Mouse (Mus musculus) CD4-positive, CD25-positive, alpha-beta regulatory T cell, adult 4 months (primary cell): ENCODE data around the gene Olfm2. TPM values are rescaled to one million over a fixed set of nuclear protein-coding genes. Genes with fewer than 3 reads are reported as not detected.

Source experiments
- ATAC-seq: one replicate; pipeline ENCODE4 v1.8.0; 2017
- polyA plus RNA-seq, 2 experiments: library from polyadenylated mRNA; unstranded; fragments of 100-300 nt; shearing (Covaris generic); gene quantifications; one replicate each; pipeline ENCODE4 v1.2.1; 2017

The Olfm2 gene
- polyA plus RNA-seq: under 1 TPM in 1 of 2 experiments, not detected in 1; 0.44 TPM

GRCm38 (mm10) chr9:20746017-20746660 is at the start of gene Olfm2:
Olfm2 (minus strand) TSS chr9:20746349.
- no peak for ATAC-seq

GRCm38 (mm10) chr9:20794108-20794806 is 48.1 kb upstream of the Olfm2 start:
- ATAC-seq: no peak

GRCm38 (mm10) chr9:20790345-20790744 is 44.2 kb upstream of the Olfm2 start:
- no peak for ATAC-seq

DNA sequence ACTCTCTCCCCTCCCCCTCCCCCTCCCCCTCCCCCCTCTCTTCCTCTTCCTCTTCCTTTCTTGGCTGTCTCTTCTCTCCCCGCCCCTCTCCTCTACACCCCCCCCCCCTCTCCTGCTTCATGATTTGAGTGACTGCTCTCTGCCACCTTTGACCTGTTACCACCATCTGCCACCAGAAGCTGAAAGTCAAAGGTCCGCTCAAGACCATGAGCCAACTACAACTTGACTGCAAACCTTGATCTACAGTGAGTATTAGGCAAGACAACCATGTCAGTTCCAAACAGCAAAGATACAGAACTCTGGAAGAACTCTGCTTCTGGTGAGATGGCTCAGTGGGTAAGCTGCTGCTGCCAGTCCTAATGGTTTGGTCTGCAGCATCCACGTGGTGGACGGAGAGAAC is 43.5 kb upstream of the Olfm2 start:
- ATAC-seq: no peak

GRCm38 (mm10) chr9:20787992-20788391 is 41.8 kb upstream of the Olfm2 start:
- no peak for ATAC-seq

DNA sequence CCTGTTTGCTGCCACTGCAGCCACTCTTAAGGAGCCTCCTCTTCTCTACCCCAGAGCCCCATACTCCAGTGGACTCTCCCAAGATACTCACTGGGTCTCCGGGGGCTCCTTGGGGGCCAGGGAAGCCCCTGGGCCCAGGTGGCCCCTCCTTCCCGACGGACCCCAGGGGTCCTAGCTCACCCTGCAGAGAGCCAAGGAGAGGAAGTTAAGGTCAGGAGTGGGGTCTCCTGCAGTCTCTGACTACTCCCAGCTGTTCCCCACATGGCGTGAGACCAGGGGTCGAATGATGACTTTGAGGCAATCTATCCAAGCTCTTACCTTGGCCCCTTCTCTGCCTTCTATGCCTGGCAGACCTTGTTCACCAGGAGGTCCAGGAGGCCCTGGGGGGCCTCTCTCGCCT is 38.9 kb upstream of the Olfm2 start:
- ATAC-seq: no peak

- no peak for ATAC-seq
Measured at GRCm38 (mm10) chr9:20781286-20781685, 35.1 kb upstream of the Olfm2 start.

DNA sequence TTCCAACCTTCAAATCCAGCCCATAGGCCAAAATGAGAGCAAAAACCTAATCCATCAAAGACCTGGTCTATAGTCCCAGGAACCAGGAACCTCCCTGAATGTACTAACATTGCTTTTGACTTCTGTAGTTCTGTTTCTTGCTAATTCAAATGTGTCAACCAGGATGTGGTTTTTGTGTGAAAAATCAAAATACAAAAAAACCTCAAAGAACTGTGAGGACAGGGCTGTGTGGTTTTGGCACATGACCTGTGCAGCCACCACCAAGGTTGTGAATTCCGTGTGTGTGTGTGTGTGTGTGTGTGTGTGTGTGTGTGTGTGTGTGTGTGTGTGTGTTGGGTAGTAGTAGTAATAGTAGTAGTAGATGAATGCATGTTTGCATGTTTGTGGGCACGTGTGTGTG is 19.1 kb upstream of the Olfm2 start:
- ATAC-seq: peak; percentile 93

GRCm38 (mm10) chr9:20763099-20763498 is 16.9 kb upstream of the Olfm2 start:
- ATAC-seq: no peak

- no peak for ATAC-seq
Measured at GRCm38 (mm10) chr9:20762197-20762961, 16.2 kb upstream of the Olfm2 start.

- ATAC-seq: no peak
Measured at GRCm38 (mm10) chr9:20761388-20761787, 15.2 kb upstream of the Olfm2 start.

- ATAC-seq: no peak
Measured at GRCm38 (mm10) chr9:20760813-20761212, 14.7 kb upstream of the Olfm2 start.

DNA sequence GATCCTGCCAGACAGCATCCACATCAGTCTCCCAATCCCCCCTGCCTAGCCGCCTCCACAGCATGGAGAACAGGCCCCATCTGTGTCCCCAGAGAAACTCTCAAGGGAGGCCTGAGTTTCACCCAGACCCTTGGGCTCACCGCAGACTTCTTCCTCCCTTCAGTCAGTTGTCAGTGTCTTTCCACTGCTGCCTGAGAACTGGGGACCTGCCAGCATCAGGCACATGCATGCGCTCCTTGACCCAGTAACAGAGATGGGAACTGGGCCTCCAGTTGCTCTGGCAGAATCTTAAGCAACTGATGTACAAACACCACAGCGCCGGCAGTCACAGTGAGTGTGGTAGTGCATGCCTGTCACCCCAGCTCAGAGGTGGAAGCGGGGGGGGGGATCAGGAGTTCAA is 12.7 kb upstream of the Olfm2 start:
- ATAC-seq: no peak

DNA sequence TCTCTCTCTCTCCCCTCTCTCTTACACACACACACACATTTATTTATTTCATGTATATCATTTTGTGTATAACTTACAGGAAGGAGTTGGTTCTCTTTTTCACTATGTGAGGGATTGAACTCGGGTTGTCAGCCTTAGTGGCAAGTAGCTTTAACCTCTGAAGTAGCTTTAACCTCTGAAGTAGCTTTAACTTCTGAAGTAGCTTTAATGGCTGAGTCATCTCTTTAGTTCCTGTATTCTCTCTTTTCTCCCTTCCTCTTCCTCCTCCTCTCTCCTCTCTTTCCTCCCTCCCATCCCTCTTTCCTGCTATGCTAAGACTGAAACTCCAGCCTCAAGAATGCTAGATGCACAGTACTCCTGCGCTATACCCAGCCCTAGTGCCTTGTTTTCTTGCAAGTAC is 12.1 kb upstream of the Olfm2 start:
- ATAC-seq: no peak

DNA sequence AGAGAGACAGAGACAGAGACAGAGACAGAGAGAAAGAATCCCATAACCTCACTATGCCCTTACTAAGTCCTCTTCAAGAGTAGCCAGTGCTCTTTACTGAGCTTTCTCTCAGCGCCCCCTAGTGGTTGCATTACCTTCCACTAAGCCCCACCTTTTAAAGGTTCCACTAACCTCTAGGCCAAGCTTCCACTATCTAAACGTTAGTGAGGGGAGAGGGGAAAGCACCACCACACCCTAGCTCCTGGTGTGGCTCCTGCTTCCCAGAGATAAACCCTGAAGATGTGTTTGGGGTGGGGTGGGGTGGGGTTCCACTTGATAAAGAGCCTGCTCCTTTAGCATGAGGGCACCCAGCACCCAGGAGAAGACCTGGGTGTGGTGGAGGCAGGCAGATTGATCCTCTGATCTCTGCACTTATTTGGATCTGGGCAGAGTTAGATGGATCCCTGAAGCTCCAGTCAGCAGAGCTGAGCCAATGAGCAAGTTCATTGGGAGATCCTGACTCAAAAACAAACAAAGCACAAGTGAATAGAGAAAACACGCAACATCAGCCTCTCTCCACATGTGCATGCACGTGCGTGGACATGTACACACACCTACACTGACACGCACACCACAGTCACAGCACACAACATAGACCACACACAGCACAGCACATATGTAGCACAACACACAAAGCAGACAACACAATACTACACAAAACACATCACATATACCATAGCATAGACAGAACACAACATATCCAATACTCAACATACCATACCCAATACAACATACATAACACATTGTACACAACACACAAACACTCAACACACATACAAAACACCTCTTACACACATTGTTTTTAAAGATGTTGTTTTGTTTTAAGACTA is 11.2 kb upstream of the Olfm2 start:
- peak; percentile 66 for ATAC-seq

DNA sequence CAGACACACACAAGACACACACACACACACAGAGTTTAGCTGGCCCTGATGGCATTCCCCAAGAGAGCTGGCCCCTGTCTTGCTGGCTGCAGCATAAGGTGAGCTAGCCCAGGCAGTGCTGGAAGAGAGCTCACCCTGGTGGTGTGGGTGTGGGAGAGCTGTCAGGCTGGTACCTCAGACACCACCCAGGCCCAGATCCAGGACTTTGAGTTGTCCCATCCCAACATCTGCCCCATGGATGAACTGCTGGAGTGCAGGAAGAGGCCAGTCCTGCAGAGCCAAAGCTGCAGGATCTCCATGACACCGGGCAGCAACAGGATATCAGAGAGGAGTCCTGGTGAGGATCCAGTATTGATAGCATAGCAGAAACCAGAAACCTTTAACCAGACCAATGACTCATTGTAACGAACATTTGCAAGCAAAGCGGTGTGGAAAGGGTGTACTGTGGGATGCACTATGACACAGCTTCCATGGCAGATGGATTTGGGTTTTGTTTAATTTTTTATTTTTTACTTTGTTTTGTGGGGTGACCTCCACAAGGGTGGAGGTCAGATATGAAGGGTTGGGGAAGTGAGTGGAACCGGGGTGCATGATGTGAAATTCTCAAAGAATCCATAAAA is 10.0 kb upstream of the Olfm2 start:
- ATAC-seq: no peak

DNA sequence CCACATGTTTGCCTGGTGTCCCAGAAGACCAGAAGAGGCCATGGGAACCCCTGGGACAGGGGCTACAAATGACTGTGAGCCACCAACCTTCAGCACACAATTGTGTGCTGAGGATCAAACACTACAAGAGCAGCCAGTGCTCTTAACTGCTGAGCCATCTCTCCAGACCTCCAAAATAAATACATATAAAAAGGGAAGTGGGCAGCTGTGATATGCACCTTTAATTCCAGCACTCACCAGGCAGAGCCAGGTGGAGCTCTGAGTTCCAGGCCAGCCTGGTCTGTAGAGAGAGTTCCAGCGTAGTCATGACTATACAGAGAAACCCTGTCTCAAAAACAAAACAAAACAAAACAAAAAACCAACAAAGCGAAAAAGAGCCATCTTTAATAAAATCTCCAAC is 8.2 kb upstream of the Olfm2 start:
- ATAC-seq: no peak

- ATAC-seq: peak; percentile 60
Measured at GRCm38 (mm10) chr9:20751477-20752029, 5.4 kb upstream of the Olfm2 start.

GRCm38 (mm10) chr9:20749213-20749612 is 3.1 kb upstream of the Olfm2 start:
- no peak for ATAC-seq

GRCm38 (mm10) chr9:20748540-20748939 is 2.4 kb upstream of the Olfm2 start:
- ATAC-seq: no peak

- ATAC-seq: no peak
Measured at GRCm38 (mm10) chr9:20747682-20748081, 1.5 kb upstream of the Olfm2 start.
